Mouse (Mus musculus): ENCODE measurements at regions not wholly inside any gene's neighbourhood (a gene's known extent, or its start where the extent isn't known, plus 50 kb on each side); places are given as distances from the start of the nearest gene placed in this dataset.

- 25% methylated on average over 2 of the region's 2 CpGs for WGBS
- no peak for DNase-seq (ENCODE audit: low spot score)
- no peak overlapping the region for H3K9ac ChIP-seq (ENCODE audit: low read depth, low read length, severe bottlenecking)
- no peaks in the 10 kb centered on the region for H3K9me3 ChIP-seq (ENCODE audit: control insufficient read depth, low read length)
- no peak overlapping the region for H3K4me3 ChIP-seq (replicated peaks; ENCODE audit: low read length)
- H3K4me1 ChIP-seq (ENCODE audit: control insufficient read depth, insufficient read depth, low read length), result no peaks in the 10 kb centered on the region
- no peaks in the 10 kb centered on the region for H3K36me3 ChIP-seq (ENCODE audit: control insufficient read depth, insufficient read depth, low read length)
- no peak for TF ChIP-seq POLR2A (IDR thresholded peaks at IDR 0.05; ENCODE audit: borderline replicate concordance, extremely low read depth, insufficient read depth, insufficient read length)
- no peaks in the 10 kb centered on the region for H3K27me3 ChIP-seq (ENCODE audit: control insufficient read depth, insufficient read depth, low read length)
- ATAC-seq (ENCODE audit: low FRiP score, low read depth), result 0 out of 2 replicates have a peak, but pooled peaks have one; percentile 30
- no peak overlapping the region for H3K4me2 ChIP-seq (replicated peaks; ENCODE audit: low read depth, low read length, severe bottlenecking)
- H3K27ac ChIP-seq (replicated peaks; ENCODE audit: low read depth, low read length), result no peak overlapping the region
Measured at GRCm38 (mm10) chr15:47386881-47387399, 6497.8 kb upstream of the Gm7489 start.
